Mouse (Mus musculus): ENCODE data around the gene Itsn2. TPM values are rescaled to one million over a fixed set of nuclear protein-coding genes. Genes with fewer than 3 reads are reported as not detected.
"Not testable (repeated sequence)": the region's sequence is repeated elsewhere in the genome, so short reads cannot be mapped to it uniquely, and the experiment has no call there.

Gene Itsn2
- total RNA-seq, 1 experiment from 2014 or later, result 164 TPM

DNA sequence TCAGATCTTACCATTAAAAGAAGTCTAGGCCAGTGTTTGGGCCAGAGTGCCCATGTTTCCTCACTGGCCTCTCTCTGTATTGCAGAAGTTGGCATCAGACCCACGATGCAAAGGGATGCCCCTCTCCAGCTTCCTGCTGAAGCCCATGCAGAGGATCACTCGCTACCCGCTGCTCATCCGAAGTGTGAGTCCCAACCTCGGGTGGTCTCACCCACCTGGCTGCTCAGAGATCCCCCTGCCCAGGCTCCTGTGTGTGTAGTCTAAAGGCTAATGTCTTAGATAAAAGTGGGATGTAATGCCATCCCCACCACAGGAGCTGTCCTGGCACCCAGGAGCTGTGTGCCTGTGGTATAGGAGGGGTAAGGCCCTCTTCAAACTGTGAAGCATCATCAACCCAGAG lies 113.7 kb downstream of the Itsn2 start:
- ATAC-seq (replicated peaks; ENCODE audit: low read depth, poor library complexity, severe bottlenecking), result no peak

DNA sequence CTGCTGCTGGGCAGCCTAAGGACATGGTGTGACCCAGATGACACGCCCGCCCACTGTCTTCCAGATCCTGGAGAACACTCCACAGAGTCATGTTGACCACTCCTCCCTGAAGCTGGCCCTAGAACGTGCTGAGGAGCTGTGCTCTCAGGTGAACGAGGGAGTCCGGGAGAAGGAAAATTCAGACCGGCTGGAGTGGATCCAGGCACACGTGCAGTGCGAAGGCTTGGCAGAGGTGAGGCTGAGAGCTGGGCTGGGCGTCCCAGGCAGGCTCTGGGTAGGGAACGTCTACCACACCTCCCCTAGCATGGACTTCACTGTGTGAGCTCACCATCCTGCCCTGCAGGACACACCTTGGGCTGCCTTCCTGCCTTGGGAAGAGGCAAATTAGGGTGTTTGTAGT lies 114.5 kb downstream of the Itsn2 start:
- ATAC-seq (replicated peaks; ENCODE audit: low read depth, poor library complexity, severe bottlenecking), result no peak

DNA sequence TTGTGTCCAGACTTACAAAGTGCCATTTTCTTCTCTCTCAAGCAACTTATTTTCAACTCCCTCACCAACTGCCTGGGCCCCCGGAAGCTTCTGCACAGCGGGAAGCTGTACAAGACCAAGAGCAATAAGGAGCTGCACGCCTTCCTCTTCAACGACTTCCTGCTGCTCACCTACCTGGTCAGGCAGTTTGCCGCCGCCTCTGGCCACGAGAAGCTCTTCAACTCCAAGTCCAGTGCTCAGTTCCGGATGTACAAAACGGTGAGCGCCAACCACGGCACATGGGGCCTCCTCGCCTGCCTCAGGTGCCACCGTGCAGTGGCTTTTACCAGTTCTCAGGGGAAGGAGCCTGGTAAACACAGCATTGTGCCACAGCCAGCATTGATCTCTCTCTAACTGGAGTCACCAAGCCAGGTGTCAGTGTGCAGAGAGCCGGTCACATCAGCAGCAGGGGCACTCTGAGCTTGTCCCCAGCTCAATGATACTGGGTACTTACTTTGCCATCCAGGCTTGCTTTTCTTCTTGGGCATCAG lies 115.1 kb downstream of the Itsn2 start:
- no peak for ATAC-seq (replicated peaks; ENCODE audit: low read depth, poor library complexity, severe bottlenecking)

DNA sequence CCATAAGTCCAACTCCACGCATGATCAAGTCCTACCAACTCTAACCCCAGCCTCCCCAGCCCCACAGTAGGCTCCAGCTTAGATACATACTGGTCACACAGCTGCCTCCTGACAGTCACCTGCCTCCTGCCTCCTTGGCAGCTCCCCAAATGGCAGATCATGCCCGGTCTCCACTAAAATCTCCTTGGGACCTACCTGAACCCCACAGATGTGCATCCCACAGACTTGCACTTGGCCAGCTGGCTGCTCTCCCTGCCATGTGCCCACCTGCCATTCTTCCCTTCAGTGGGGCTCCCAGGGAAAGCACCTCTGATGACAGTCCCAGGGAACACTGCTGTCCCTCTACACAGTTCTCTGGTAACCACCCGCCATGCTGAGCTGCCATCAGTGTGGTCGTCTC lies 115.9 kb downstream of the Itsn2 start:
- no peak for ATAC-seq (replicated peaks; ENCODE audit: low read depth, poor library complexity, severe bottlenecking)

DNA sequence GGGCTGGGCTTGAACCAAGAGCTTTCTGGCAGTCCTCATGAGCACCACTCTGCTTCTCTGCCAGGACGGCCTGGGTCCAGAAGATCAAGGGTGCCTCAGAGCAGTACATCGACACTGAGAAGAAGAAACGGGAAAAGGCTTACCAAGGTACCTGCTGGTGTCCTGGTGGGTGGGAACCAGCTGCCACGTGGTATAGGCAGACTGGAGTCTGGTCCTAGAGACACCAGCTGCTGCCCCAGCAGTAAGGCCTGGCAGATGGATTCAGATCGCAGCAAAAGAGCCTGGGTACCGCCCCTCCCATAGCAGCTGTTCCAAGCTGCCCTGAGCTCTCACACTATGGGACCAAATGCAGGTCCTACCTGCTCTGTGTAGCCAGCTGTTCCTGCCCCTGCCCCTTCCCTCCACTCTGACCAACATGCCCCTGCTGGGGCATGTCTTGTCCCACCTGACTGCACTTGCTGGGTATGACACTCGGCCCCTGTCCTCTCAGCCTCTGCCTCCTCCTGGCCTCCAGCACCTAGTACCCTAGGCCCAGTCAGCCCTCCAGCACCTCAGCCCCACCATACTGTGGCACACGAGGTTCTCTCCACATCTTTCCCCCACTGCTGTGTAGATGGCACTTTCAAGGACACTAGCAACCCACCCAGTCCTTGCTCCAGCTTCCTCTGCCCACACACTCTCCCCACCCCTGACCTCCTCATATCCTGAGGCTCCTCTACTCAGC lies 116.6 kb downstream of the Itsn2 start:
- ATAC-seq (replicated peaks; ENCODE audit: low read depth, poor library complexity, severe bottlenecking), result no peak

DNA sequence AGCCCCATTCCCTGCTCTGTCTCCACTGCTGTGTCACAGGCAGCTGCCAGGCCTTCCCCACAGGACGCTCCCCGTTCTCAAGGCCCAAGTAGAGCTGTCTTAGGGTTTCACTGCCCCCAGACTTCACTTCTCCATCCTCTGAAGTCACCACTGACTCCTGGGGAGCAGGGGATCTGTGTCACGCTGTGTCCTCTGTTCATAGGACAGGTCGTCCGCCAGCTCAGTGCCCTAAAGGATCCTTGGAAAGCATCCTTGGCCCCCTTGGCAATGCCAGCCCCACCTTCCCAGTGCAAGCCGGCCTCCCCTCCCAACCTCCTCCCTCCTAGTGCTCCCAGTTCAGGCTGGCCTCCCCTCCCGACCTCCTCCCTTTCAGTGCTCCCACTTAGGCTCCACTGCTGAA lies 117.5 kb downstream of the Itsn2 start:
- ATAC-seq (replicated peaks; ENCODE audit: low read depth, poor library complexity, severe bottlenecking), result no peak

DNA sequence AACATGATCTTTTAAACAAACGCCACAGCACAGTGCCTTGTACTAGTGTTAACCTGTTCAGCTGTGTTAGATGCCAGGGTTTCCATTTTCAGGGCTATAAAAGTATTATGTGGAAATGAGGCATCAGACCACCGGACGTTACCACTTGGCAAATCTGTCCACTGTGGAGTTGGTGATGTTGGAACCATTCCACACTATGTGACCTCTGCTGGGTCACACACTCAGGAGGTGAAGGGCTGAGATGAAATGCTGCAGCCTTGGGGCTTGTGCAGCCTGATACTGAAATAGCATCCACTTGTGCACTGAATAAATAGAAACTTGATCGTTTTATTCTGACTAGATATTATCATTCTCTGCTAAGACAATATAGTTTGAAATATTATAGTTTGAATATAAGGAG lies 120.9 kb downstream of the Itsn2 start:
- ATAC-seq (replicated peaks; ENCODE audit: low read depth, poor library complexity, severe bottlenecking), result no peak

DNA sequence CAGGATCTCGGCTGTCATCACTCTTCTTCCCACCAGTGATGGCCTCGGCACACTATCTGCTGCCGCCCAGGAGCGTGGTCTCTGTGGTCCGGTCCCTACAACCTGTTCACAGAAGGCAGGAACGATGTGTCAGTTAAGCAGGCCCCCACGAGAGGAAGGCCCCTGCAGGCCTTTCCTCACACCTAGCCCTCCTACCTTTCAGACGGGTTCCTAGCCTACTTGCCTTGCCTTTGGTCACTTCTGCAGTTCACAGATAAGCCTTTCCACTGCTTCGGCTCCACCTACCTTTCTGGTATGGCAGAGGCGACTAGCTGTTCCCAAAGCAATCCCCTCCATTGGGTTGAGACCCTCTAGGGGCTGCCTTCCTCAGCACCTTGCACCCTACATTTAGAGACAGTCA lies 123.2 kb downstream of the Itsn2 start:
- ATAC-seq (replicated peaks; ENCODE audit: low read depth, poor library complexity, severe bottlenecking), result no peak

DNA sequence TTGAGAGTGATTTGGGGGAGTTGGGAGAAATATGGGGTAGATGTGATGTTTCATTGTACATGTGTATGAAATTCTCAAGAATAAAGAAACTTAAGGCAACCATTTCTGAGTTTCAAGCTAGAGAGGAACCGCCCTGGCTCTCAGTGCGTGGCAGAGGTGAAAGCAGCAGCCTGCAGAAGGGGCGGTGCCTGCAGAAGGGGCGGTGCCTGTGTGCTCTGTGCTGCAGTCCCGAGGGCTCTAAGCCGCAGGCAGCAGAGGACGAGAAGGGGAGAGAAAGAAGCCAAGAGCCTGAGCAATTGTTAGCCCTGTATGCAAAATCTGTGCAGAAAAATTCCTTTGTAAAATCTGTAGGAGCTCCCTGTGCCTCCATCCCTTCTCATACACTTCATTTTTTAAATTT lies 125.0 kb downstream of the Itsn2 start:
- peak; percentile 97 for ATAC-seq (replicated peaks; ENCODE audit: low read depth, poor library complexity, severe bottlenecking)

DNA sequence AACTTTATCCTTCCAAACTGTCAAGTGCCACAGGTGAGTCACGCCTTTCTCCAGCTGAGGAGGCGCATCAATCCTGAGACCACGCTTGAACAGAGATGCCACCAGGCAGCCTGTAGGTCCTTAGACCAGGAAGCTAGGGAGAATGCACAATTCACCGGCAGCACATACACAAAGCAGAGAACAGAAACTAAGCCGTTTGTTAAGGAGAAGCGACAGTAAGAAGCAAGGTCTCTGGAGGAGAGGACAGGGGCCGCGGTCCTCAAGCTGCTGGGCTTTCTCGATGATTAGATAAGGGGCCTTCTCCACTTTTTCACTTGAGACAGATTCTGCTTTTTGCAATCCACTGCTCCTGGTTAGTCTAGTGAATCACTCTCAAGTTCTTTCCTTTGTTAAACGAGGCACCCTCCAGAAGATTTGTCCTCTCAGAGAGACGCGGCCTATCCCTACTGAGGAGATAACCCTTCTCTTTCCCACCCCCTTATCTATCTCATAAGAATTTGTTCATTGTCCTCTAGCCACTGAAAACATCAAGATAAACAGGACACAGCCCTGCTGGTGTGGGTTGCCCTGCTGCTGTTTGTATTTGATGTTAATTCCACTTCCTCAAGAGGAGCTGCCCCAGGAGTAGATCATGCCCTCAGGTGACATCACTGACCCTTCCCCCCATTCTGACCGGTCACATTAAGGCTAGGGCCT lies 126.8 kb downstream of the Itsn2 start:
- no peak for ATAC-seq (replicated peaks; ENCODE audit: low read depth, poor library complexity, severe bottlenecking)

DNA sequence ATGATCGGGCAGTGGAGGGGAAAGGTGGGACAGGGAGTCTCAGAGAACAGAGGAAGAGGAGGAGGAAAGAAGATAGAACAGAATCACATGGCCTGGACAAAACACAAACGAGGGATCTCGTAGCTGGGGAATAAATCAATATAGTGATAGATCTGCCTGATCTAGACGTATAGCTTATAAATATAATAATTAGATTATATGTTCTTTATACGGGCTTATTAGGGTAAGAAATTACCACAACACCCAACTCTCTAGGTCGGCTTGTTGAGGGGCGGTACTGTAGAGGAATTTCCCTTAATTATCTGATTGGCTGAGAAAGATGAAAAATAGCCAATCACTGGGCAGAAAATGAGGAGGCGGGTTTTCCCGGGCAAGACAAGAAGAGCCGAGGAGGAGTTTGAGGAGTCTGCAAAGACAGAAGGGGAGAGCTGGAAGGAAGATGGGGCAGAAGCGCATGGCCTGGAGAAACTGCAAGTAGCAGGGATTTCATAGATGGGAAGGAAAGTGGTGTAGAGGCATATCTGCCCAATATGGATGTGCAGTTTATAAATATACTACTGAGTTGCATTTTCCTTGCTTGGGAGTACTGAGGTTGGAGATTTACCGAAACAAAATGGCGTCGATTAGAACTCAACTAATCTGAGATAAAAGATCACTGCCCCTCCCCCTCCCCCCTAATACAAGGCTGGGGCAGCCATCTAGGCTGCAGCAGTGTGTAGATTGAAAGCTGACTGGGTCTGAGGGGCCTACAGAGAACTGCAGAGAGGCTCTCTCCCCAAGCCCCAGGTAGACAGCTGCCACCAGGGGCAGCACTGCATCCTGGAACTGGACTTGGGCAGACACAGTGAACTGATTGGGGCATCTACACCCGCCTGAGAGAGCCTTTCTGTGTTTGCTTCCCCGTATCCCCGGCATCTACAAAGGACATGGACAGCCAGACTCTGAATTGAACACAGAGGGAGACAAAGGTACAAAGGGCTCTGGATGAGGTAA lies 127.6 kb downstream of the Itsn2 start:
- ATAC-seq (replicated peaks; ENCODE audit: low read depth, poor library complexity, severe bottlenecking), result no peak

DNA sequence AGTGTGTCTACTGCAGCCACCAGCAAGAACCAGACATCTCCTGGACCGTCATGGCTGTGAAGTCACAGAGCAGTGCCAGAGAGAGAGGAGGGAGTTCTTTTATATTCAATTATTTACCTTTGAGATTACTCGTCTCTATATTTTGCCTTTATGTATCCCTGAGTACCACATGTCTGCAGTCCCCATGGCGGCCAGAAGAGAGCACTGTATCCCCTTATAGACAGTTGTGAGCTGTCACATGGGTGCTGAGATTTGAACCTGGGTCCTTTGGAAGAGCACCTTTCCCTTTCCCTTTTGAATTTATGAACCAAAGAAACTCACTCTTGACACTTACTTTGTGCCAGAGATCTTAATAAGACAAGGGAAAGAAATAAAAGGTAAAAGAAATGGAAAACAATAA lies 136.7 kb downstream of the Itsn2 start:
- no peak for ATAC-seq (replicated peaks; ENCODE audit: low read depth, poor library complexity, severe bottlenecking)

DNA sequence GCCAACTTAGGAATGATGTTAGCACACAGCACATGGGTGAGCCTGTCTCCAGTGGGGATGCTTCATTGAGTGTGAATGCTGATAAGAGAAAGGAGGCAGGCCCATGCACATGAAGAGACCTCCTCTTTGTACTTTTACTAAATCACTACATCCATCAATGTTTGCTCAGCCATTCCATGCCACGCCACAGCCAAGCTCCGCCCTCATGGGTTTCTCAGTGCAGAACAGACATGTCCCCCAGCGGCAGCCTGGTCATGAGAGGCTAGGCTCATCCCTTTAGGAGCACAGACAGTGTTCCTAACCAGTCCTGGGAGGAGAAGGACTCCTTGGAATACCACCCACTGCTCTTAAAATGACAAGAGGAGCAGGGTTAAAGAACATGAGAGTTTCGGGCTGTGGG lies 139.2 kb downstream of the Itsn2 start:
- ATAC-seq (replicated peaks; ENCODE audit: low read depth, poor library complexity, severe bottlenecking), result no peak

DNA sequence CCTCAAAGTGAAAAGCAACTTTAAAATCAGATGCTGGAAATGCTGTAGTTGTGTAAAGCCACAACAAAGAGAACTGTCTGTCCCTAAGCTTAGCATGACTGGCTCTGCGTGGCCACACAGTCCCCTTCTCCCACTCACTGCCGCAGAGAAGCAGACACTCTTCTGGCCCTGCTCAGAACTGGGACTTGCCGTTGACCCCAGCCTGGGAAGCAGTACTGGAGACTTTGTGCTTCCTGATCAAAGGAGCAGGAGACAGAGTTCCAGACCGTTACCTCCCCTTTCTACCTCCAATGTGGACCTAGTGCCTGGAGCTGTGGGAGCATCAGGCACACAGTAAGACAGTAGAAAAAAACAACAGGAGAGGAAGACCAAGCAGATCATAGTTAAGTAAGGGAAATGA lies 139.9 kb downstream of the Itsn2 start:
- no peak for ATAC-seq (replicated peaks; ENCODE audit: low read depth, poor library complexity, severe bottlenecking)

DNA sequence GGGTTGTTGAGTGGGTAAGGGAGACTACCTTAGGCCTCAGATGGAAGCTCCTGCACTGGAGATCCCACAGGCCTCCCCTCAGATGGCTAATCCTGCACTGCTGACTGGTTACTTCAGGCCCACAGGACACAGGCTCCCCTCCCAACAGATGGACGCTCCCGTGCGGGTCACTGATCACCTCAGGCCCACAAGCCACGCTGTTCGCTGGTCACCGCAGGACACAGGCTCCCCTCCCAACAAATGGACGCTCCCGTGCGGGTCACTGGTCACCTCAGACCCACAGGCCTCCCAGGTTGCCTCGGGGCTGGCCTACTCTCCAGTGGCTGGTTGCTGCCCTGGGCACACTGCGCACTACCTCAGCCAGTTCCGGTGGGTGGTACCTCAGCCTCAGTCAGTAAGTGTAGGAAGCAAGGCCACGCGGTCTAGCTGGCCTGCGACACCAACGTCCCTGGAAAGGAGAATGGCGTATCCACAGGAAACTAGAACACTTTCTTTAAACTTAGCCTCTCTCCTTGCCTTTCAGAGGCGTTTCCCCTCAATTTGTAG lies 145.7 kb downstream of the Itsn2 start, which contains the start of gene Fam228a:
Fam228a (minus strand) TSS at position 400 of the 546 bp plus-strand sequence.
- ATAC-seq (replicated peaks; ENCODE audit: low read depth, poor library complexity, severe bottlenecking), result no peak

DNA sequence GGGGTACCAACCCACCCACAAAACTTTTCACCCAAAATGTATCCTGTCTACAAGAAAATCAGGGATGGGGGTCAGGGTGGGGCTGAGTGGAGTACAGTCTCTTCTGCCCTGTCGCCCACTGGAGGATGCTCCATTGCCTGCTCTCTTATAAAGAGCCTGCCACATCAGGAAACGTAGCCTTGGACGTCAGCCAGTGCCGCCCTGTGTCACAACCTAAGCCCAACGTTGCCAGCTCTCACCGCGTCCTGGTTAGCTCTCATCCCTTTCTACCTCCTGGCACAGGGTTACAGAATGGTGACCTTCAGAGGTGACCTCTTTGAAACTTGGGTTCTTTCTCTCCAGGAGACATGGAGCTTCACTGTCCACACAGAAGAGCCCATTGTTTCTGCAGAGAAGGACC lies 148.4 kb downstream of the Itsn2 start:
- ATAC-seq (replicated peaks; ENCODE audit: low read depth, poor library complexity, severe bottlenecking), result no peak

DNA sequence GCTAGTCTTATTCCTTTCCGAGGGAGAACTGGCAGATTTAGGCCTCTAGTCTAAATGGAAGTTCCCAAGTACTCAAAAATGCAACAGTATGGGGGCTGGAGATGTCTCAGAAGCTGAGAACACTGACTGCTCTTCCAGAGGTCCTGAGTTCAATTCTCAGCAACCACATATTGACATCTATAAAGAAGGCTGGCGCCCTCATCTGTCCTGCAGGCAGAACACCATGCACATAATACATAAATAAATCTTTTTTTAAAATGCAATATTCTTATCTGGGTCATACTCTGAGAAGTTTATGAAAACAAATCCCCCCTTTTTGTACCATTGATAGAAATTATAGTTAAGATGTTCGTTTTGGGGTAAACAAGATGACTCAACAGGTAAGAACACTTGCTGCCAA lies 149.7 kb downstream of the Itsn2 start:
- no peak for ATAC-seq (replicated peaks; ENCODE audit: low read depth, poor library complexity, severe bottlenecking)

DNA sequence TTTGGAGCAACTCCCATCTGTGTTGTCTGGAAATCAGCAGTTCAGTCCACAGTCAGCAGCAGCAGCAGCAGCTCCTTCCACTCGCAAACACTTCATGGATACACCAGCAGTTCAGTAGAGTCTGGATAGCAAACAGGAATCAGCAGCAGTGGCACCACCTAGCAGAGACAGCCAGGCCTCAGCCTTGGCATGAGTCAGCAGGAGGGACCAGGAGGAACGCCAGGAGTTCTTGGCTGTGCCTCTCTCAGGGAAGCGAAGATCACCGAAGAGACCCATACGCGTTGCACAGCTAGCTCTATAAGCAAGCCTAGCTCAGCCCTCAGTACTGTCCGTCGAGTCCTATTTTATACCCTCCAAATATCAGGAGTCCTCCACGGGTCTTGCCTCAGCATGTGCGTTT lies 152.0 kb downstream of the Itsn2 start:
- no peak for ATAC-seq (replicated peaks; ENCODE audit: low read depth, poor library complexity, severe bottlenecking)

DNA sequence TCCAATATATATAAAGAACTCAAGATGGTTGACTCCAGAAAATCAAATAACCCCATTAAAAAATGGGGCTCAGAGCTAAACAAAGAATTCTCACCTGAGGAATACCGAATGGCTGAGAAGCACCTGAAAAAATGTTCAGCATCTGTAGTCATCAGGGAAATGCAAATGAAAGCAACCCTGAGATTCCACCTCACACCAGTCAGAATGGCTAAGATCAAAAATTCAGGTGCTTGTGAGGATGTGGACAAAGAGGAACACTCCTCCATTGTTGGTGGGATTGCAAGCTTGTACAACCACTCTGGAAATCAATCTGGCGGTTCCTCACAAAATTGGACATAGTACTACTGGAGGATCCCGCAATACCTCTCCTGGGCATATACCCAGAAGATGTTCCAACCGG lies 162.0 kb downstream of the Itsn2 start:
- ATAC-seq (replicated peaks; ENCODE audit: low read depth, poor library complexity, severe bottlenecking), result not testable (repeated sequence)

DNA sequence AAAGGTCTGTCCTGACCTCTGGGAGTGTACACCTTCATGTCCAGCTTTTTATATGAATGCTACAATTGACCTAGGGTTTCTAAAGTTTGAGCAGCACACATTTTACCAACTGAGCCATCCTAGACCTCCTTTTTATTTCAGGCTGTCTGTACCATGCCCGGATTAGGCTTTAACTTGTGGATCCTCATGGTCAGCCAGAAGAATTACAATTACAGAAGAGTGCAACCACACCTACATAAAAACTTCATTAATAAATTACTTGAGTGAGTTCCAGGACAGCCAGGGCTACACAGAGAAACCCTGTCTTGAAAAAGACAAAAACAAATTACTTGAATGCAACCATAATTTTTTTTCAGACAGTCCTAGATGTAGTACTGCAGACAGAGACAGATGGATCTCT lies 164.6 kb downstream of the Itsn2 start:
- ATAC-seq (replicated peaks; ENCODE audit: low read depth, poor library complexity, severe bottlenecking), result no peak
